Mouse (Mus musculus) E14TG2a.4 (cell line): ENCODE data around the gene Smad3.

Experiments used
- CTCF ChIP-seq: conservative IDR thresholded peaks from 2 replicates; pipeline ENCODE4 v1.5.1; 2014; ENCODE audit warnings: low read length
- NANOG ChIP-seq: IDR thresholded peaks from 2 replicates; pipeline ENCODE4 v1.6.1; 2014; ENCODE audit warnings: borderline replicate concordance, low read length, mixed read lengths
- POU5F1 ChIP-seq: IDR thresholded peaks from 2 replicates; pipeline ENCODE4 v1.6.1; 2014; ENCODE audit warnings: low read length, borderline replicate concordance

DNA sequence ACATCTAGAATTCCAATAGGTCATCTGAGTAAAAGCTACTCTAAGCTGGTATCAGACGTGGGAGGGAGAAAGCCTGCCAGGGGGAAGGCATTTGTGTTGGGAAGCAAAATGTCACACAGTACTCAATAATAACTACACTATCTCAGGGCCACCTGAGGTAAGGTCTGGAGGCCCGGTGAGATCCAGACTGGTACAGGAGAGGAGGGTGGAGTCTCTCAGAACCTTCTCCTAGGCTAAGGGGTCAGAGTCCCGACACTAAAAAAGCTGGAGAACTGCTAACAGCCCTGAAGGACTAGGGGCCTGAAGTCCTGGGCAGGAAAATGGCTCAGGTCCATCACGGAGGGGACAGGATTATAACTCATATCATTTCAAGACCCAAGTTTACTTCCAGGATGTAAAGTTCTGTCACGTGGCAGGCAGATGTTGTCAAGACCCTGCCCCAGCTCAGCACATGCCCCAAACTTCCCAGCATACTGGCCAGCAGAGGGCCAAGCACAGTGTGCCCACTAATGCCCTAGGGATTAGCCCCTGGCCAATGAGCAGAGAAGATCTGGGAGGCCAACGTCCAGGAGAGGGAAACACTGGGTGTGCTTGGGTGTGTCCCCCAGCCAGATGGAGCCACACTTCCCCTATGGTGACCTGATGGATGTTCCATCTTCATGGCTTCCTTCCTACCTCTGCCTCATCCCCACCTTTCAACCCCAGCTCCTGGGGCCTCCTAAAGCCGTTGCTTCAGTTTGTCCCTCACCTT lies 24.1 kb upstream of the Smad3 start:
- TF ChIP-seq CTCF, result no peak
- no peak for TF ChIP-seq POU5F1
- TF ChIP-seq NANOG, result no peak
